Mouse (Mus musculus) liver, embryonic 14.5 days (tissue): ENCODE results near the gene Pi4ka. TPM values are rescaled to one million over a fixed set of nuclear protein-coding genes. Genes with fewer than 3 reads are reported as not detected.

Experiments
- ATAC-seq: fragments of 200-750 bp; cut with Nextera tagmentation; 2 replicates; pipeline ENCODE4 v1.8.0; 2017; ENCODE audit warnings: moderate number of reproducible peaks, mild to moderate bottlenecking, moderate library complexity; ENCODE audit not compliant: insufficient read depth
- DNase-seq, 3 experiments: peaks; one replicate each; pipeline ENCODE4 v3.0.0-alpha.2; 2012 to 2013; ENCODE audit warnings: low read depth in 3 of 3, low spot score in 3 of 3
- H3K27ac ChIP-seq: fragments of 300-500 bp; sonication (generic); 2 replicates; pipeline ENCODE4 v1.5.1; 2014; ENCODE audit warnings: moderate library complexity, mild to moderate bottlenecking, control low read depth, inconsistent platforms
- H3K27me3 ChIP-seq: fragments of 300-500 bp; sonication (generic); 2 replicates; pipeline ENCODE4 v1.6.1; 2014; ENCODE audit warnings: mild to moderate bottlenecking, low read length, moderate library complexity; ENCODE audit not compliant: control insufficient read depth, insufficient read depth
- H3K36me3 ChIP-seq: fragments of 300-500 bp; sonication (generic); replicated peaks from 2 replicates; pipeline ENCODE4 v1.6.1; 2014; ENCODE audit warnings: low read depth; ENCODE audit not compliant: control insufficient read depth, insufficient read depth
- H3K4me1 ChIP-seq, 2 experiments: fragments of 200-500 bp in 1 of 2; fragments of 300-500 bp in 1 of 2; sonication (generic) in 1 of 2; replicated peaks; 2 replicates each; pipeline ENCODE4 v1.6.1; 2012 to 2014; ENCODE audit warnings: antibody characterized with exemption in 1 of 2, inconsistent platforms in 1 of 2, low read length in 1 of 2; ENCODE audit not compliant: control insufficient read depth in 2 of 2, insufficient read depth in 2 of 2
- H3K4me2 ChIP-seq: fragments of 300-500 bp; sonication (generic); 2 replicates; pipeline ENCODE4 v1.6.1; 2014; ENCODE audit warnings: low read depth, mild to moderate bottlenecking, control low read depth, moderate library complexity
- H3K4me3 ChIP-seq, 2 experiments: fragments of 200-500 bp in 1 of 2; fragments of 300-500 bp in 1 of 2; sonication (generic) in 1 of 2; 2 replicates each; pipeline ENCODE4 v1.5.1; 2012 to 2014; ENCODE audit warnings: low read depth in 2 of 2, low read length in 2 of 2, mild to moderate bottlenecking in 2 of 2, control low read depth in 1 of 2, inconsistent platforms in 1 of 2, moderate library complexity in 1 of 2; ENCODE audit not compliant: insufficient read depth in 1 of 2
- H3K9ac ChIP-seq: fragments of 300-500 bp; sonication (generic); replicated peaks from 2 replicates; pipeline ENCODE4 v1.6.1; 2014; ENCODE audit warnings: mild to moderate bottlenecking, control low read depth, moderate library complexity
- H3K9me3 ChIP-seq: fragments of 300-500 bp; sonication (generic); 2 replicates; pipeline ENCODE4 v1.6.1; 2016; ENCODE audit warnings: low read length, mixed read lengths; ENCODE audit not compliant: control insufficient read depth
- CTCF ChIP-seq: IDR thresholded peaks from 2 replicates; pipeline ENCODE4 v1.5.1; 2016; ENCODE audit warnings: antibody characterized with exemption, low read depth, control low read depth
- EP300 ChIP-seq: IDR thresholded peaks from 2 replicates; pipeline ENCODE4 v1.6.1; 2016; ENCODE audit warnings: antibody characterized with exemption, low read depth
- WGBS: fragments of 180-500 bp; shearing (Covaris S2); extraction: QIAGEN DNeasy Blood & Tissue Kit; methylation state at CpG from one replicate; pipeline ENCODE4 v1.1.7; 2014; ENCODE audit not compliant: insufficient replicate concordance; 5-methylcytosine and 5-hydroxymethylcytosine counted together
- polyA plus RNA-seq, 2 experiments: library from polyadenylated mRNA; depleted of rRNA in 1 of 2; stranded (reverse) in 1 of 2; unstranded in 1 of 2; fragments of >200 nt; fragmentation: Nextera tagmentation in 1 of 2; extraction: Ambion mirVana in 1 of 2; gene quantifications; 2 replicates each; pipeline versions ENCODE4 v1.2.1 to v1.2.3; 2012 to 2014

Pi4ka gene
- polyA plus RNA-seq, 2 experiments: 13.7 to 19.0 TPM

DNA sequence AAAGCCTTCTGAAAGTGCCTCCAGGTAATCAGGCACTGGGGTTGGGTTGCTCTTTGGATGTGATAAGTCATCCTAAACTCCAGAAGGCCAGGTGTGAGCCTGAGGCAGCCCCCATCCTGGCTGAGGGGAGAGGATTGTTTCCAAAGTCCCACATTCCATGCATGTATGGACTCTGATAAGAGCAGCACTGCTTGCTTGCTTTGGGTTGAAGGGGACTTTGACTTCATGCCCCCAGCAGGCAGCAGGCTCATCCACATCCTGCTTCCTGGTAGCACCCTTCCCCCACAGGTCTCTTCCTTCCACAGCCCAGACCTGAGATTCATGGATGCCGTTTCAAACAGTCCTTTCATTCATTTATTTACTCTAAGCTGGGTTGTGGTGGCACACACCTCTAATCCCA lies 162.4 kb downstream of the Pi4ka start:
- no peak for TF ChIP-seq EP300
- no peak for TF ChIP-seq CTCF
- 36% methylated on average over 1 of the region's 1 CpGs for WGBS
- H3K36me3 ChIP-seq: no peaks in the 10 kb centered on the region
- H3K9me3 ChIP-seq: no peaks in the 10 kb centered on the region
- DNase-seq (no peak), ATAC-seq (peak; percentile 61; the same call in 1 of the 2 replicates)
- H3K4me3 ChIP-seq: no peak overlapping the region
- H3K4me2 ChIP-seq: peak overlapping the region; percentile 8; the same call in 1 of the 2 replicates
- no peak overlapping the region for H3K27ac ChIP-seq
- peaks cover 10 to 47% of the 10 kb centered on the region in 2 experiments for H3K4me1 ChIP-seq
- H3K27me3 ChIP-seq: no peaks in the 10 kb centered on the region
- H3K9ac ChIP-seq: no peak overlapping the region

DNA sequence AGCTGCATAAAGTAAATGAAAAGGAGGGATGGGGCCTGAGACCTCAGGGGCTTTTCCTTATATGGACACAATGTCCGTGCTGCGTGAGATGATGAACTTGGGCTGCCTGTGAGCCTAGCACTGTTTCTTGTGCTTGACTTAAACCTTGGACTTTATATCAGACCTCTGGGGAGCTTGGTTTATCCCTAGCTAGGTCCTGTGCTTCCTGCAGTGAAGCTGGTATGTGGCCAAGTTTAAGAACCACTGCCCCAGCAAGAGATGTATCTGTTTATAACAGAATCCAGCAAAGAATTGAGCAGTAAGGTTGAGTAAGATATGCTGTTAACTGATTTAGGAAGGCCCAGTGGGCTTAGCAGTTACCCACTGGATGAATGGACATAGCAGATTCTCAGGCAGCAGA lies 166.7 kb downstream of the Pi4ka start:
- no peak for ATAC-seq
- no peak overlapping the region for H3K4me2 ChIP-seq
- no peak overlapping the region for H3K27ac ChIP-seq
- no peak overlapping the region for H3K4me3 ChIP-seq
- no peaks in the 10 kb centered on the region for H3K9me3 ChIP-seq
- no peaks in the 10 kb centered on the region for H3K27me3 ChIP-seq
- peaks cover 33 to 63% of the 10 kb centered on the region in 2 experiments for H3K4me1 ChIP-seq
- H3K36me3 ChIP-seq: no peaks in the 10 kb centered on the region
- H3K9ac ChIP-seq: no peak overlapping the region
- TF ChIP-seq CTCF (no peak), EP300 (no peak)
- DNase-seq: no peak
- WGBS: 60% methylated on average over 2 of the region's 2 CpGs

DNA sequence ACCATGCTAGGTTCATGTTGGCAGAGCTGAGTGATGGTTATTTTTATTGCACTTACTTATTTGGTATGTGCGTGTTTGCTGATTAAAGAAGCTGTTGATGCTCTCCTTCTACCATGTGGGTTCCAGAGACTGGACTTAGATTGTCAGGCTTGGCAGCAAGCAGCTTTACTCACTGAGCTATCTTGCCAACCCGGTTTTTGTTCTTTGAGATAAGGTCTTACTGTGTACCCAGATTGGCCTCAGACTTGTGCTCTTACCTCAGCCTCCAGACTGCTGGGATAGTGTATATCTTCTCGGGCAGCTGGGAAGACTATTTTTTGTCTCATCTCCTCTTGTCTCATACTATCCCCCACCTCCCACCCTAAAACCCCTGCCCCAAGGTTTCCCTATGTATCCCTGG lies 168.5 kb downstream of the Pi4ka start:
- Histone ChIP-seq H3K36me3 (no peaks in the 10 kb centered on the region), H3K27me3 (no peaks in the 10 kb centered on the region), H3K4me2 (peak overlapping the region; percentile 18; the same call in 1 of the 2 replicates), H3K9ac (no peak overlapping the region), H3K4me1 (peaks cover 34 to 58% of the 10 kb centered on the region in 2 experiments), H3K4me3 (no peak overlapping the region), H3K27ac (no peak overlapping the region), H3K9me3 (no peaks in the 10 kb centered on the region)
- ATAC-seq: peak; percentile 63
- WGBS: 15% methylated on average over 3 of the region's 3 CpGs
- TF ChIP-seq CTCF (no peak), EP300 (peak; percentile 84)
- peak in 2 of 3 experiments; percentile 61 to 64 for DNase-seq

DNA sequence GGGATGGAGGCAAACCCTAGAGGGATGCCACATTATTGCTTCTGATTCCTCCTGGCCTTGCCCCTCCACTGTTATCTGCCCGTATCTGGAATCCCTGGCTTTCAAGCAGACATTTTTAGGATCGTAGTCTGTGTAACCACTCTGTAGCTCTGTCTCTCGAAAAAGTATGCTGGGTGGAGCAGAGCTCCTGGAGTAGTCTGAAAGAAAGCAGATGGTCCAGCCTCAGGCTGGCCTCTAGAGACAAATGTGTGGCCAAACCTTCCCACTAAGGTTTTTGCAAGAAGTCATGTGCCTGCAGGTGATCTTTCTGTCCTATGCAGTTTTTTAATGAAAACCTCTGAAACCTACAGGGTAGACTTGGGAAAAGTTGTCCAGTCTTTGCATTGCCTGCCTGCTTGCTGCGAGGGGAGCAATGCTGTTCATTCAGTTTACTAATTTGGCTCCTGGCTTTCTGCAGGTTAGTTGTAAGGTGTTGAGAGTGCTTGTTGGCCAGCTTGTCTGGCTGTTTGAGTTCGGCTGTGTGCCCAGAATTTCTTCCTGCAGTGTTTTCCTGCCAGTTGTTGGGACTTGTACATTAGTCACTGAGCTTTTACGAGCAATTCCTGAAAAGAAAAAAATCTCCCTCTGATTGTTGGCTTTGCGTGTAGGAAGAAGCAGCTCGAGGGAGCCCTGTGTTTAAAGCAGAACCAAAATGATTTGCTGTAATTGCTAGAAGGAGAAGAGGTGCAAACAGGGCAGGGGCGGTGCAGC lies 171.0 kb downstream of the Pi4ka start:
- peaks cover 34 to 50% of the 10 kb centered on the region in 2 experiments for H3K4me1 ChIP-seq
- WGBS: 49% methylated on average over 9 of the region's 9 CpGs
- no peaks in the 10 kb centered on the region for H3K36me3 ChIP-seq
- no peak for TF ChIP-seq CTCF
- TF ChIP-seq EP300: no peak
- peak overlapping the region; percentile 18; the same call in 1 of the 2 replicates for H3K9ac ChIP-seq
- H3K27ac ChIP-seq: no peak overlapping the region
- DNase-seq: no peak
- peak overlapping the region; percentile 24 to 86; a peak in 3 of 4 replicates for H3K4me3 ChIP-seq
- no peaks in the 10 kb centered on the region for H3K27me3 ChIP-seq
- no peak for ATAC-seq
- H3K4me2 ChIP-seq: peak overlapping the region; percentile 88
- H3K9me3 ChIP-seq: no peaks in the 10 kb centered on the region

DNA sequence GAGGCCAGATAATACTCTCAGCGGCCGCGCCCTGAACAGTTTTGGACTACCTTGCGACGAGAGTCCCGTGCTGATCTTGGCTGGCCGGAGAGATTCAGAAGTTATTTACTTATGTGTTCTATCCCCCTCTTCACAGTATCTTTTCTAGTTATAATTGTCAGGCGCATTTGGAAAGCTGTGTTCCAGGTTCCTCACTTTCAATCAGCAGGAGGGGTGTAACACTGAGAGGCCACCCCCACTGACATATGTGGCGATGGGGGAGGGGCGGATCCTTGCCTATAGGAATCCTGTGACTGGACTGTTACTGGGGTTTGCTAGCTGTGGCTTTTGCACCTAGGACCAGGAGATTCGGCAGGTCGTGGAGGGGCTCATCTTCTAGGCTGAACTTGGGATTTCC lies 171.6 kb downstream of the Pi4ka start:
- Histone ChIP-seq H3K36me3 (no peaks in the 10 kb centered on the region), H3K27me3 (no peaks in the 10 kb centered on the region), H3K9ac (peak overlapping the region; percentile 87; the same call in 1 of the 2 replicates), H3K4me1 (peaks cover 33 to 44% of the 10 kb centered on the region in 2 experiments), H3K27ac (no peak overlapping the region), H3K4me2 (peak overlapping the region; percentile 88), H3K4me3 (peak overlapping the region; percentile 69 to 86), H3K9me3 (no peaks in the 10 kb centered on the region)
- no peak for ATAC-seq
- TF ChIP-seq EP300 (no peak), CTCF (no peak)
- WGBS: 2% methylated on average over 12 of the region's 12 CpGs
- DNase-seq: no peak
